Mouse (Mus musculus): Measurements from ENCODE around the gene Sel1l.

Gene Sel1l

GRCm38 (mm10) chr12:91849045-91849467, at the start of gene Sel1l:
TSS of gene Sel1l (minus strand) at chr12:91849157.
- DNase-seq (ENCODE audit: low read depth, low spot score) = peak; percentile 97

- DNase-seq (ENCODE audit: low read depth, low spot score) = no peak
Observed at GRCm38 (mm10) chr12:91892622-91893560, 43.9 kb upstream of the Sel1l start.

- no peak for DNase-seq (ENCODE audit: low read depth, low spot score)
Observed at GRCm38 (mm10) chr12:91880431-91880830, 31.5 kb upstream of the Sel1l start.

DNA sequence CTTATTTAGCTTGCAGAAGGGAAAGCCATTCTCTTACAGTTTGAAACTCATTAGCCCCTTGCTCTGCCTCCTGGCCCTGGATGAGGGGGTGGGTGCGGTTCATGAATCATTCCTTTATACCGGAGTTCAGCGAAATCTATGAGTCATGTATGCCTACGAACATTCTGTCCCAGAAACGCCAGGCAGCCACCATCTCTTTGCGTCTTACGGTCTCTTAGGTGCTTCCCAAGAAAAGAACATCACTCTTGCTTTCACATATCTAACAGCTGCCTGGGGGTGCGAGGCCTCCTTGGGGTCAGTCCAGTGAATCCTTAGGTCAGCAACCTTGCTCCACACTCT, 29.9 kb upstream of the Sel1l start:
- DNase-seq (ENCODE audit: low read depth, low spot score) = no peak

DNA sequence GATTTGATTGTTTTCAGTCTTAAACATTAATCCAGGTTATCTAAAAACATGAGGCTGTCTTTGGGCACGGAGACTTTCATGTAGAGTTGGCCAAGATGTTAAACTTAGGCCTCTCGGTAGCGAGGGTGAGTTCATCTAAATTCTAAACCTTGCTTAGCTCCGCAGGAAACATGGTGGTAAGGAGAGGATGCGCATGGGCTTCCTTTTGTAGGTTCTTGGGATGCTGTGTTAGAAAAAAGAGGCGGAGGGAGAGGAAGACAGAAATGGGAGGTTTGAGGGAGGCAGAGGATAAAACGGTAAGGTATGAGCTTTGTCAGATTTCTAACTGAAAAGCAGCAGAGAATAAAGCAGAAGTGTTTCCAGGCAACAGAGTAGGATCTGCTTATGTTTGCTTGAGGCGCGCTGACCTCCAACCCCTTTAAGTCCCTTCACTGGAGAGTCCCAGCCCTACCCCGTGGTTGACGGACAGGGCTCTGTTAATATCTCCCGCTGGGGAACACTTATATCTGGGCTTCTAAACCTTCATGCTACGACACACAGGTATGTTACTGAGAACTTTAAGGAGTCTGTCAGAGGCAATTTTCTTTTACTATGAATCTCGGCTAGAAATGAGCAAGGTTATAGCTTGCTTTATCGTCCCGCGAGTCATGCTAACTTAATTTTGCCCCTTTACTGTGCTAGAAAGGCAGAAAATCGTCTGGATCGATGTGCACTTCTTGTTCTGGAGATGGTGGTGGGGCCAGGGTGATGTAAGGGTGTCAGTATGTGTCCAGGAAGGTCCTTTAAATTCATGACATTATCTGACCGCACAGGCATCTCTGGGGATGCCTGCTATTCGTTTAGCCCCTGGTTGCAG, 29.3 kb upstream of the Sel1l start:
- no peak for DNase-seq (ENCODE audit: low read depth, low spot score)

DNA sequence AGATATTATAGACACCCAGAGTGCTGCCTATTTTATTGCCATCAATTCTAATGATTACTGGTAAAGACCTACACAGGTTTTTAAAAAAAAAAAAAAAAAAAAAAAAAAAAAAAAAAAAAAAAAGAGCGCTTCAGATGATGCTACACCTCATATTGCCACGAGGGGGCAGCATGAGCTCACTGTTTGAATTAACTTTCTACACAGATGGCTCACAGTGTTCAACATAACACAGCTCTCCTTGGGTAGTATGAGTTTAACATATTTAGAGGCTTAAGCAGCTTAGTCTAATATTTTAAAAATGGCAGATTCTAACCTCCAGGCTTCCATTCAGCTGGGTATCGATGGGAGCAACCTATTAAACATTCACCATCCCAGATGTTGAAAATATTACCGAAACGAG, 28.7 kb upstream of the Sel1l start:
- DNase-seq (ENCODE audit: low read depth, low spot score) = peak; percentile 35

- no peak for DNase-seq (ENCODE audit: low read depth, low spot score)
Observed at GRCm38 (mm10) chr12:91870671-91871070, 21.7 kb upstream of the Sel1l start.

DNA sequence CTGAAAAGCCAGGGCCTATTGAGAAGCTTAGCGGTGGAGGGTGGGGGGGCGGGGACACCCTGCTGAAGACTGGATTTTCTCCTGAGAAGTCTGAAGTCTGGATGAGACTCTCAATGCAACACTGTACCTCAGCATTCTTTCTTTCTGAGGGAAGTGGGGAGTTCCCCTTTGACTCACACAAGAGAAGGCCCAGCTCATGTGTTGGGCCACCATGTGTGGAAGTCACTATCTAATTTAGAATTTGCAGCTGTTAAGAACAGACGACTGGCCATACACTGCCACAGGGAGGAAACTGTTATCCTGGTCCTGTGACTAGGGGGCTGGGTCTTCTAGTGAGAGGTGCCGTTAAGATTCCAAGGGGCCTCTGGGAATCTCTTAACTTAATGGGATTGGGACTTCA, 20.4 kb upstream of the Sel1l start:
- no peak for DNase-seq (ENCODE audit: low read depth, low spot score)

- no peak for DNase-seq (ENCODE audit: low read depth, low spot score)
Observed at GRCm38 (mm10) chr12:91854330-91854729, 5.4 kb upstream of the Sel1l start.

- DNase-seq (ENCODE audit: low read depth, low spot score) = no peak
Observed at GRCm38 (mm10) chr12:91848394-91849044, 438 bp downstream of the Sel1l start.

GRCm38 (mm10) chr12:91846038-91846437, 2.9 kb downstream of the Sel1l start:
- no peak for DNase-seq (ENCODE audit: low read depth, low spot score)

DNA sequence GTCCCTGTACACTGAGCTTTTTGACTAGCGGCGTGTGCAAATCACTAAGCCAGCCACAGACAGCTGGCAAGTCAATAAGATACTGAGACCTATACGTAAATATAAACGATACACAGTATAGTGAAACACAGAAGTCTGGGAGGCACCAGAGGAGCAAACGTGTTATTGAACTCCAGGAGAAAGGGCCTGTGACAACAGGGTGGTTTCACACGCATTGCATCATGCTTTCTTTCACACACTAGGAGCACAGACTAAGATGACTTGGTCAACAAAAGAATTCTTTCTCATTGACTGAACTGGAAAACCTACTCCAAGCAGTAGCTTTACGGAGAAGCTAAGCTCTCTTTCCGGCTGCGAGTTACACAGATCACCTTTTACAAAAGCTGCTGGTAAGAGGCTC, 3.6 kb downstream of the Sel1l start:
- DNase-seq (ENCODE audit: low read depth, low spot score) = no peak

GRCm38 (mm10) chr12:91844542-91844941, 4.4 kb downstream of the Sel1l start:
- no peak for DNase-seq (ENCODE audit: low read depth, low spot score)

DNA sequence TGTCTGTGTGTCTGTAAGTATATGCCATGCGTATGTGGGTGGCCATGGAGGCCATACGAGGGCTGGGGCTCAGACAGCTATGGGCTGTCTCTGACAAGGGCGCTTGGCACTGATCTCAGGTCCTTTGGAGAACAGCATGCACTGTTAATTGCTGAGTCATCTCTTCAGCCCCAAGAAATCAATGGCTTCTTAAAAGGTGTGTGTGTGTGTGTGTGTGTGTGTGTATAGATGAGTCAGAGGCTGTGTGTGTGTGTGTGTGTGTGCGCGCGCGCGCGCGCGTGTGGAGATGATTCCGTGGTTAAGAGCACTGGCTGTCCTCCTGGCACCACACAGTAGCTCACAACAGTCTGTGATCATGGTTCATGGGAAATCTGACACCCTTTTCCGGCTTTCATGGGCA, 5.1 kb downstream of the Sel1l start:
- DNase-seq (ENCODE audit: low read depth, low spot score) = no peak

- DNase-seq (ENCODE audit: low read depth, low spot score) = no peak
Observed at GRCm38 (mm10) chr12:91841714-91842113, 7.2 kb downstream of the Sel1l start.

DNA sequence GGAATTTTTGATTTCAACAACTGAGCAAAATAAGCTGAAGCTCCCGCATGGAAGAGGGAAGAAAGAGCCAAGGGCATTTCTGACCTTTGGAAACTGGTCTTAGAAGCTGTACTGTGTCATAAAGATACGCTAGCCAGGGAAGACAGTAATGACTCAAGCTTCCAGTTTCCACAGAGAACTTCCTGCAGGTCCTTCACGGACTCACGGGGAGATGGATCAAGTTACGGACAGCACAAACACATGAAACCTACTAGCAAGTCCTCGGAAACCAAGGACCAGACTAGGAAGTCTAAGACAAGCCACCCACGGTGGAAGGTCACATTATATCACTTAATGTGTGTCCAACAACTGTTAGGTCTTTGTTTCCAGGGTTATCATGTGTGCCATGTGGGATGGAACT, 10.7 kb downstream of the Sel1l start:
- no peak for DNase-seq (ENCODE audit: low read depth, low spot score)

DNA sequence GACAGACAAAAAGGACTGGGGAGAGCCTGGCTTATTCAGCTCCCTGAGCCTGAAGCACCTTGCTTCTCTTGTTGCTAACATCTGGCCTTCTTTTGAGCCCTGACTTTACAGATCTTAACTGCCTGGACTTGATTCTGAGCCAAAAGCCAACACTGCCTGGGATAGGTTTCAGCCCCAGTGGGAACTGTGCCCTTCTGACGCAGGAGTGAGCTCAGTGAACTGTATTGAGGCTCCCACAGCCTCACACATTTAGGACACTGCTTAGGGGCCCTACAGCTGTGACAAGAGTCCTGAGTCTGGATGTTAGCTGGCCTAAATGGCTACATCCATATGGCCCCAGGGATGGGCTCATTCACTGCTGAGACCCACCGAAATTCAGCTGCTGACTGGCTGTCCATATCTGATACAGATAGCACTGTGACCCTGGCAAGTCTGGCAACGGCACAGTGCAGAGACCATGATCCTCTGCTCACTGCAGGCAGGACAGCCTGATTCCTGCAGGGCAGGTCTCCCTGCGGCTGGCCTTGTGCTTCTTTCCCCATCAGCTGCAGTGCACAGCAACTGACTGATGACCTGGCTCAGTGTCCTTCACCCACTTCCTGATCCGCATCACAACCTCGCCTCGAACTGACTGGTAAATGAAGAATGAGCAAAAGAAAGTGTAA, 11.4 kb downstream of the Sel1l start:
- DNase-seq (ENCODE audit: low read depth, low spot score) = no peak

DNA sequence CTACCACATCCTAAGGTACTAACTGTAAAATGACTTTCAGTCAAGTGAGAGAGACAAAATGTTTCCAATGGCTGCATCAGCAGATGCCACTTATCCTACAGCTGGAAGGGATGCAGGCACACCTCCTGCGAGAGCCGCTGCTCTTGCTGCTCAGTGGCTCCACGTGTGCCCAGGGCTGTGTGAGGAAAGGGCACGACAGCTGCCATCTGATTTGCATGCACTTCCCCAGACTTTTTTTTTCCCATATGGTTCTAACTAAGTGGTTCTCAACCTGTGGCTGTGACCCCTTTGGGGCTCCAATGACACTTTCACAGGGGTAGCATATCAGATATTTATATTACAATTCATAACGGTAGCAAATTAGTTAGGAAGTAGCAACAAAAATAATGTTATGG, 15.0 kb downstream of the Sel1l start:
- no peak for DNase-seq (ENCODE audit: low read depth, low spot score)

- DNase-seq (ENCODE audit: low read depth, low spot score) = no peak
Observed at GRCm38 (mm10) chr12:91833237-91833938, 15.6 kb downstream of the Sel1l start.

- no peak for DNase-seq (ENCODE audit: low read depth, low spot score)
Observed at GRCm38 (mm10) chr12:91831410-91831809, 17.5 kb downstream of the Sel1l start.

DNA sequence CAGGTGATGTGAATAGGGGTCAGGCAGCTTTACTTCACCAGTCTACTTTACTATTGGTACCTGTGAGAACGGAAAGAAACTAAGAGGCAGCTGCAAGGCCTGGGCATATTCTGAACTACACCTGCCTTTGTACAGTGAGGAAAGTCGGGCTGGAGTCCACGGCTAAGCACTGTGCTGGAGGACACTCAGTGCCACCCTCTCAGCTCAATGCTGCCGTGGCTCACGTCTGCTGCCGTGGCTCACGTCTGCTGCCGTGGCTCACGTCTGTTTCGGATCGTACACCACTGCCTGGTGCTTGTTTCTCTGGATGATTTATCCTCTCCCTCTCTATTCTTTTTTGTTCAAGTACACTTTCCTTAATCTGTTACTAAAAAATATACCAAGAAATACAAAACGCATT, 28.5 kb downstream of the Sel1l start:
- no peak for DNase-seq (ENCODE audit: low read depth, low spot score)

All from embryo, embryonic 11.5 days (tissue).